Mouse (Mus musculus): ENCODE data around the gene Hint2. TPM values are rescaled to one million over a fixed set of nuclear protein-coding genes. Genes with fewer than 3 reads are reported as not detected.

Gene Hint2
- total RNA-seq, 2 experiments from 2014 or later = 35.8 to 47.9 TPM

DNA sequence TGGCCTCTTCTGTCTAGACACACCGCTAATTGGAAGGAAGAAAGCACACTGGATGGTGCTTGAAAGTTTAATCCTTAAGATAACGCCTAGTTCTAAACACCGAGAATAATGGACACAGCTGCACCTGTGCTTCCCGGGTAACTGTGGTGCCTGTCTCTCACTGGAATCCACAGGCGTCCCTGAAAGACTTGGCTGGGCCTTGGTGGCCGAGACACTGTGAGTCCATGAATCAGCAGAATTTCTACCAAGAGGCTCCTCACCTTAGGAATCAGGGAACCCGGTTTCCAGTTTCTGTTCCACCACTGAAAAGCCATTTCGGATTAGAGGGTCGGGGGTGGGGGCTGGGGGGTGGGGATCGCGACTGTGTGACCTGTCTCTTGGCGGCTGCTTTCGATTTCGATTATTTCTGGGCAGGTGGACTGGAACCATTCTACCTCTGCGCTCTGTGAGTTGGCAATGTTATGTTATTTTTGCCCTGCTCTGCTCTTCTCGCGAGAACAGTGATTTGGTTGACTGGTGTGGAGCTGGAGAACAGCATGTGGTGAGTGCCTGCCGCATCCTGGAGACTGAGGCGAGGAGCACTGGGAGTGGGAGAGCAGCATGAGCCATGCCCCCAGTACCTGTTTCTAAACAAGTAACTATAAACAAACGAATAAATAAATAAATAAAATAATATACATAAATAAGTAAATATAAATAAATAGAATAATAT is 27.0 kb downstream of the Hint2 start:
- peak overlapping the region; percentile 63 for H3K27ac ChIP-seq
- no peak for TF ChIP-seq CTCF (IDR thresholded peaks at IDR 0.05)
- intact Hi-C loops (cut with DNase I) = no loop called here
- peak overlapping the region; percentile 47 for H3K4me3 ChIP-seq
- DNase-seq = no peak

GRCm38 (mm10) chr4:43620146-43620778 is 36.0 kb downstream of the Hint2 start:
- intact Hi-C loops (cut with DNase I) = no loop called here

DNA sequence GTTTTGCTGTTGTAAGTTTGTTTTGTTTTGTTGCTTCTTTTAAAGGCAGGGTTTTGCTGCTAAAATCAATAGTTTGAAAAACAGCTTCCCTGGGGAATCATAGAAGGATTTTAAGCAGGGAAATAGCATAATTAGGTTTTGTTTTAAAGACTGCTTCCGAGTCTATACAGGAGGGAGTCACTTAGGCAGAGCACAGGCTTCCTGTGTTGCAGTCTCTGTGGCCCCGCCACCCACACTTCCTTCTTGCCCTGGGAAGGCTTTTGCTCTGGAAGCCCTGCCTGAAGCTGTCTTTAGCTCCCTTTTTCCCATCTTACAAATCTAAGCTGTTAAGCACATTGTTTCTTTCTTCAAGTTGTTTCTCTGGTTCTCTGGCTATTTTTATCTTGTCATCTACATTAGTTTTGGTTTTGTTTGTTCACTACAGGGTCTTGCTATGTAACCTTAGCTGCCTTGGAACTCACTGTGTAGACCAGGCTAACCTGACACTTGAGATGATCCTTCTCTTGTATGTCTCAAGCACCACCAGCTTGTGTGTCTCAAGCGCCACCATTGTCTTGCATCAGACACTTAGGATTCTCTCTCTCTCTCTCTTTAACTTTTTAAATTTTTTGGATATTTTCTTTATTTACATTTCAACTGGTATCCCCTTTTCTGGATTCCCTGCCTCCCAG is 43.1 kb downstream of the Hint2 start:
- no peak for DNase-seq
- intact Hi-C loops (cut with DNase I) = no loop called here
- Histone ChIP-seq H3K27ac (no peak overlapping the region), H3K4me3 (no peak overlapping the region)
- TF ChIP-seq CTCF (IDR thresholded peaks at IDR 0.05) = no peak

More at GRCm38 (mm10) chr4:43620146-43620778, 36.0 kb downstream of the Hint2 start:
- no peak overlapping the region for H3K4me3 ChIP-seq
- TF ChIP-seq CTCF (IDR thresholded peaks at IDR 0.05) = no peak
- DNase-seq = no peak
- H3K27ac ChIP-seq = no peak overlapping the region

- intact Hi-C loops (cut with DNase I) = no loop called here
- no peak overlapping the region for H3K4me3 ChIP-seq
- no peak for TF ChIP-seq CTCF (IDR thresholded peaks at IDR 0.05)
- no peak for DNase-seq
- H3K27ac ChIP-seq = no peak overlapping the region
Observed at GRCm38 (mm10) chr4:43612534-43612933, 43.7 kb downstream of the Hint2 start.

- intact Hi-C loops (cut with DNase I) = no loop called here
- no peak overlapping the region for H3K4me3 ChIP-seq
- no peak for TF ChIP-seq CTCF (IDR thresholded peaks at IDR 0.05)
Observed at GRCm38 (mm10) chr4:43604751-43605685, 51.2 kb downstream of the Hint2 start.

More at GRCm38 (mm10) chr4:43604751-43605685, 51.2 kb downstream of the Hint2 start:
- no peak overlapping the region for H3K27ac ChIP-seq
- DNase-seq = no peak

Small RNA genes within 50 kb of the gene (microRNA-seq; reads per million reads assigned to microRNA genes)
- gene Gm25262 = not detected

Other genes starting within 250 kb of the Hint2 start
- not detected for gene Fam166b, start 227.3 kb downstream of the Hint2 start, total RNA-seq (2021)
- 10 to 100 TPM; 55.7 to 57.8 TPM for gene Tesk1, start 214.5 kb downstream of the Hint2 start, total RNA-seq (2021)
- gene Cd72, start 201.8 kb downstream of the Hint2 start, total RNA-seq (2021) = not detected
- gene Sit1, start 172.7 kb downstream of the Hint2 start, total RNA-seq (2021) = not detected
- gene Ccdc107, start 163.6 kb downstream of the Hint2 start, total RNA-seq (2021) = 10 to 100 TPM; 26.3 to 27.8 TPM
- not detected for gene Arhgef39, start 156.8 kb downstream of the Hint2 start, total RNA-seq (2021)
- gene Car9, start 149.5 kb downstream of the Hint2 start, total RNA-seq (2021) = 1 to 10 TPM; 3.7 to 4.8 TPM
- gene Tpm2, start 132.7 kb downstream of the Hint2 start, total RNA-seq (2021) = over 10,000 TPM in 1 of 2 experiments, 1,000 to 10,000 TPM in 1; 4,293 to 10,756 TPM
- 10 to 100 TPM; 40.3 to 47.4 TPM for gene Creb3, start 94.1 kb downstream of the Hint2 start, total RNA-seq (2021)
- 10 to 100 TPM; 52.3 to 62.4 TPM for gene Tln1, start 93.8 kb downstream of the Hint2 start, total RNA-seq (2021)
- gene Rgp1, start 77.8 kb downstream of the Hint2 start, total RNA-seq (2021) = 10 to 100 TPM; 20.0 to 24.3 TPM
- 1 to 10 TPM; 4.8 to 5.5 TPM for gene Gba2, start 77.6 kb downstream of the Hint2 start, total RNA-seq (2021)
- under 1 TPM in 1 of 2 experiments, not detected in 1; 0.45 TPM for gene Msmp, start 72.0 kb downstream of the Hint2 start, total RNA-seq (2021)
- 10 to 100 TPM; 32.4 to 51.4 TPM for gene Npr2, start 24.5 kb downstream of the Hint2 start, total RNA-seq (2021)
- under 1 TPM in 1 of 2 experiments, not detected in 1; 0.31 TPM for gene Spag8, start 2.9 kb downstream of the Hint2 start, total RNA-seq (2021)
- 10 to 100 TPM in 1 of 2 experiments, 1 to 10 TPM in 1; 8.4 to 14.9 TPM for gene Tmem8b, start 12.5 kb upstream of the Hint2 start, total RNA-seq (2021)
- under 1 TPM; 0.08 to 0.15 TPM for gene Fam221b, start 12.7 kb upstream of the Hint2 start, total RNA-seq (2021)
- gene Olfr70, start 44.3 kb upstream of the Hint2 start, total RNA-seq (2021) = not detected
- not detected for gene Olfr71, start 53.8 kb upstream of the Hint2 start, total RNA-seq (2021)
- gene Hrct1, start 70.7 kb upstream of the Hint2 start, total RNA-seq (2021) = 1 to 10 TPM; 1.1 to 2.4 TPM
- 1 to 10 TPM; 1.4 to 2.3 TPM for gene Spaar, start 73.6 kb upstream of the Hint2 start, total RNA-seq (2021)
- gene Olfr159, start 114.5 kb upstream of the Hint2 start, total RNA-seq (2021) = not detected
- not detected for gene Olfr156, start 167.4 kb upstream of the Hint2 start, total RNA-seq (2021)
- gene Olfr157, start 183.7 kb upstream of the Hint2 start, total RNA-seq (2021) = not detected
- gene Olfr155, start 195.1 kb upstream of the Hint2 start, total RNA-seq (2021) = not detected
- 1 to 10 TPM; 1.6 to 3.6 TPM for gene Reck, start 219.1 kb upstream of the Hint2 start, total RNA-seq (2021)